Mouse (Mus musculus): ENCODE measurements around the gene Synj2.

- TF ChIP-seq GATA1 (IDR thresholded peaks at IDR 0.05; ENCODE audit: borderline replicate concordance, low read length) (no peak), CTCF (IDR thresholded peaks at IDR 0.05; ENCODE audit: low read depth, low read length) (no peak)
These were observed 49.0 kb upstream of the Synj2 start for GRCm38 (mm10) chr17:5891933-5892683.
